Mouse (Mus musculus) CH12.LX (cell line): ENCODE results near the gene Tet3. TPM values are rescaled to one million over a fixed set of nuclear protein-coding genes. Genes with fewer than 3 reads are reported as not detected.

Experiments used
- DNase-seq: peaks from one replicate; pipeline ENCODE4 v3.0.0-alpha.2; 2013; ENCODE audit errors: extremely low read depth
- H3K27ac ChIP-seq: 2 replicates; pipeline ENCODE4 v1.5.1; 2012; ENCODE audit warnings: low read depth, mild to moderate bottlenecking, control low read depth, moderate library complexity; ENCODE audit not compliant: insufficient read depth
- H3K27me3 ChIP-seq: replicated peaks from 2 replicates; pipeline ENCODE3; 2012; ENCODE audit warnings: inconsistent platforms
- H3K36me3 ChIP-seq, 2 experiments: replicated peaks in 1 of 2; 2 replicates each; pipeline versions ENCODE3 to v1.6.1; 2012; ENCODE audit warnings: inconsistent platforms in 1 of 2, low read length in 1 of 2, mild to moderate bottlenecking in 1 of 2, mixed read lengths in 1 of 2, moderate library complexity in 1 of 2; ENCODE audit not compliant: control insufficient read depth in 1 of 2, insufficient read depth in 1 of 2
- H3K4me1 ChIP-seq, 2 experiments: 2 replicates each; pipeline ENCODE4 v1.6.1; 2012; ENCODE audit warnings: inconsistent platforms in 1 of 2, moderate library complexity in 1 of 2; ENCODE audit not compliant: insufficient read depth in 2 of 2, control insufficient read depth in 1 of 2
- H3K4me2 ChIP-seq: 2 replicates; pipeline ENCODE4 v1.6.1; 2012; ENCODE audit warnings: low read depth, mild to moderate bottlenecking, control low read depth; ENCODE audit not compliant: poor library complexity, insufficient read depth, severe bottlenecking
- H3K4me3 ChIP-seq, 3 experiments: fragments of 150-350 bp in 1 of 3; sonication (generic) in 1 of 3; replicated peaks in 1 of 3; 2 replicates each; pipeline versions ENCODE3 to v1.5.1; 2011 to 2012; ENCODE audit warnings: low read depth in 2 of 3, low read length in 2 of 3, mild to moderate bottlenecking in 2 of 3, moderate library complexity in 2 of 3, control low read depth in 1 of 3, improper control_type of control experiment in 1 of 3, inconsistent platforms in 1 of 3, mixed read lengths in 1 of 3; ENCODE audit not compliant: poor library complexity in 1 of 3
- H3K79me2 ChIP-seq: replicated peaks from 2 replicates; pipeline ENCODE4 v1.6.1; 2012; ENCODE audit warnings: mild to moderate bottlenecking, moderate library complexity; ENCODE audit not compliant: control insufficient read depth, poor library complexity, insufficient read depth, severe bottlenecking; ENCODE audit errors: extremely low read depth
- H3K9ac ChIP-seq: 2 replicates; pipeline ENCODE4 v1.6.1; 2012; ENCODE audit warnings: low read depth, mild to moderate bottlenecking, control low read depth, moderate library complexity; ENCODE audit not compliant: insufficient read depth
- H3K9me3 ChIP-seq: replicated peaks from 2 replicates; pipeline ENCODE3; 2012; ENCODE audit warnings: low read length, inconsistent platforms, mixed read lengths
- BHLHE40 ChIP-seq: IDR thresholded peaks from 2 replicates; pipeline ENCODE4 v1.6.1; 2011; ENCODE audit warnings: mild to moderate bottlenecking, low read depth, low read length, improper control_type of control experiment
- CHD1 ChIP-seq: IDR thresholded peaks from 2 replicates; pipeline ENCODE4 v1.6.1; 2012; ENCODE audit warnings: low read depth, low read length, improper control_type of control experiment, inconsistent platforms
- CTCF ChIP-seq, 2 experiments: IDR thresholded peaks in 1 of 2; conservative IDR thresholded peaks in 1 of 2; 2 replicates each; pipeline ENCODE4 v1.5.1; 2011 to 2012; ENCODE audit warnings: low read depth in 2 of 2, low read length in 2 of 2, improper control_type of control experiment in 1 of 2, inconsistent platforms in 1 of 2, mild to moderate bottlenecking in 1 of 2, moderate library complexity in 1 of 2
- E2F4 ChIP-seq: IDR thresholded peaks from 2 replicates; pipeline ENCODE4 v1.6.1; 2011; ENCODE audit warnings: low read depth, low read length, improper control_type of control experiment; ENCODE audit not compliant: insufficient replicate concordance
- ELF1 ChIP-seq: IDR thresholded peaks from 2 replicates; pipeline ENCODE4 v1.6.1; 2014; ENCODE audit warnings: low read depth, mild to moderate bottlenecking, inconsistent platforms, low read length, improper control_type of control experiment
- EP300 ChIP-seq: IDR thresholded peaks from 2 replicates; pipeline ENCODE4 v1.6.1; 2011; ENCODE audit warnings: low read length, improper control_type of control experiment
- ETS1 ChIP-seq: conservative IDR thresholded peaks from 2 replicates; pipeline ENCODE4 v1.6.1; 2012; ENCODE audit warnings: low read depth, mild to moderate bottlenecking, inconsistent platforms, low read length, improper control_type of control experiment, moderate library complexity
- GABPA ChIP-seq: IDR thresholded peaks from 2 replicates; pipeline ENCODE4 v1.6.1; 2012; ENCODE audit warnings: low read depth, low read length, improper control_type of control experiment, inconsistent platforms; ENCODE audit not compliant: insufficient replicate concordance
- HCFC1 ChIP-seq: IDR thresholded peaks from 2 replicates; pipeline ENCODE4 v1.6.1; 2012; ENCODE audit warnings: low read depth, mild to moderate bottlenecking, inconsistent platforms, low read length, improper control_type of control experiment
- IRF4 ChIP-seq: IDR thresholded peaks from 2 replicates; pipeline ENCODE4 v1.6.1; 2014; ENCODE audit warnings: low read depth, mild to moderate bottlenecking, inconsistent platforms, low read length, improper control_type of control experiment
- JUN ChIP-seq: IDR thresholded peaks from 2 replicates; pipeline ENCODE4 v1.6.1; 2011; ENCODE audit warnings: low read depth, mild to moderate bottlenecking, low read length, improper control_type of control experiment, moderate library complexity; ENCODE audit not compliant: insufficient read depth
- JUND ChIP-seq: conservative IDR thresholded peaks from 2 replicates; pipeline ENCODE4 v1.6.1; 2011; ENCODE audit warnings: low read depth, low read length, improper control_type of control experiment
- KAT2A ChIP-seq: IDR thresholded peaks from 2 replicates; pipeline ENCODE4 v1.6.1; 2012; ENCODE audit warnings: low read length, improper control_type of control experiment, inconsistent platforms; ENCODE audit not compliant: insufficient replicate concordance
- MAFK ChIP-seq: IDR thresholded peaks from 2 replicates; pipeline ENCODE4 v1.6.1; 2011; ENCODE audit warnings: low read length, improper control_type of control experiment; ENCODE audit not compliant: insufficient replicate concordance
- MAX ChIP-seq: IDR thresholded peaks from 2 replicates; pipeline ENCODE4 v1.6.1; 2011; ENCODE audit warnings: low read length, improper control_type of control experiment
- MAZ ChIP-seq: IDR thresholded peaks from 2 replicates; pipeline ENCODE4 v1.6.1; 2012; ENCODE audit warnings: low read depth, mild to moderate bottlenecking, inconsistent platforms, low read length, improper control_type of control experiment, moderate library complexity
- MEF2A ChIP-seq: IDR thresholded peaks from 2 replicates; pipeline ENCODE4 v1.6.1; 2014; ENCODE audit warnings: low read depth, mild to moderate bottlenecking, inconsistent platforms, low read length, improper control_type of control experiment, borderline replicate concordance
- MXI1 ChIP-seq: IDR thresholded peaks from 2 replicates; pipeline ENCODE4 v1.6.1; 2011; ENCODE audit warnings: mild to moderate bottlenecking, low read depth, low read length, improper control_type of control experiment
- MYC ChIP-seq: IDR thresholded peaks from 2 replicates; pipeline ENCODE4 v1.6.1; 2011; ENCODE audit warnings: low read depth, mild to moderate bottlenecking, improper control_type of control experiment, low read length
- NRF1 ChIP-seq: IDR thresholded peaks from 2 replicates; pipeline ENCODE4 v1.6.1; 2014; ENCODE audit warnings: low read depth, mild to moderate bottlenecking, inconsistent platforms, low read length, improper control_type of control experiment, moderate library complexity
- PAX5 ChIP-seq: IDR thresholded peaks from 2 replicates; pipeline ENCODE4 v1.6.1; 2012; ENCODE audit warnings: low read length, inconsistent platforms, mixed read lengths
- POLR2A ChIP-seq: IDR thresholded peaks from 2 replicates; pipeline ENCODE4 v1.6.1; 2011; ENCODE audit warnings: low read depth, mild to moderate bottlenecking, improper control_type of control experiment, low read length
- RAD21 ChIP-seq: IDR thresholded peaks from 2 replicates; pipeline ENCODE4 v1.6.1; 2011; ENCODE audit warnings: low read depth, mild to moderate bottlenecking, low read length, improper control_type of control experiment, moderate library complexity
- SIN3A ChIP-seq: IDR thresholded peaks from 2 replicates; pipeline ENCODE4 v1.6.1; 2012; ENCODE audit warnings: low read length, improper control_type of control experiment, inconsistent platforms
- SMC3 ChIP-seq: IDR thresholded peaks from 2 replicates; pipeline ENCODE4 v1.6.1; 2011; ENCODE audit warnings: low read depth, low read length, improper control_type of control experiment
- TBP ChIP-seq: conservative IDR thresholded peaks from 2 replicates; pipeline ENCODE4 v1.6.1; 2011; ENCODE audit warnings: low read depth, low read length, improper control_type of control experiment
- UBTF ChIP-seq: IDR thresholded peaks from 2 replicates; pipeline ENCODE4 v1.6.1; 2012; ENCODE audit warnings: low read depth, mild to moderate bottlenecking, inconsistent platforms, low read length, improper control_type of control experiment, moderate library complexity
- USF1 ChIP-seq: IDR thresholded peaks from 2 replicates; pipeline ENCODE4 v1.6.1; 2014; ENCODE audit warnings: low read depth, mild to moderate bottlenecking, inconsistent platforms, low read length, improper control_type of control experiment
- ZC3H11A ChIP-seq: IDR thresholded peaks from 2 replicates; pipeline ENCODE4 v1.6.1; 2012; ENCODE audit warnings: low read depth, mild to moderate bottlenecking, inconsistent platforms, low read length, improper control_type of control experiment
- ZKSCAN1 ChIP-seq: IDR thresholded peaks from 2 replicates; pipeline ENCODE4 v1.6.1; 2012; ENCODE audit warnings: low read depth, inconsistent platforms, low read length, improper control_type of control experiment, borderline replicate concordance
- ZMIZ1 ChIP-seq: IDR thresholded peaks from 2 replicates; pipeline ENCODE4 v1.6.1; 2012; ENCODE audit warnings: low read depth, mild to moderate bottlenecking, inconsistent platforms, low read length, improper control_type of control experiment
- ZNF384 ChIP-seq: IDR thresholded peaks from 2 replicates; pipeline ENCODE4 v1.6.1; 2012; ENCODE audit warnings: low read depth, low read length, improper control_type of control experiment, inconsistent platforms
- dilution Hi-C: fragments of 300-500 bp; cut with MboI; formaldehyde crosslinking; loops from 2 replicates; pipeline ENCODE4 v1.14.3; 2020; ENCODE audit warnings: low sequenced_read_pairs; ENCODE audit not compliant: extremely low pct_unique_long_range_greater_than_20kb, extremely low pct_ligation_motif_present
- in situ Hi-C: fragments of 300-500 bp; cut with MboI; formaldehyde crosslinking; loops from 3 replicates; pipeline ENCODE4 v1.14.3; 2019; ENCODE audit warnings: low sequenced_read_pairs, low pct_ligation_motif_present, low pct_unique_long_range_greater_than_20kb, mixed read lengths
- polyA plus RNA-seq: library from polyadenylated mRNA; unstranded; fragments of >175 nt; gene quantifications from 2 replicates; pipeline ENCODE4 v1.2.1, GENCODE M21; 2012; ENCODE audit warnings: low read depth; ENCODE audit not compliant: insufficient read length
- total RNA-seq, 2 experiments: library from RNA; depleted of rRNA; stranded (reverse); fragments of 300-350 nt in 1 of 2; fragments of >200 nt in 1 of 2; gene quantifications; 2 replicates each; pipeline ENCODE4 v1.2.3; 2012 to 2014

The Tet3 gene
- total and polyA plus RNA-seq, 3 experiments, result 3.2 to 10.0 (median 8.2) TPM

GRCm38 (mm10) chr6:83322794-83323193, 136.1 kb downstream of the Tet3 start:
- dilution Hi-C loops, result no loop called here
- H3K4me2 ChIP-seq, result peak overlapping the region; percentile 92
- peak overlapping the region; percentile 85 for H3K27ac ChIP-seq
- H3K79me2 ChIP-seq, result peaks cover 32% of the 10 kb centered on the region
- H3K36me3 ChIP-seq, result peaks cover 0 to 2% of the 10 kb centered on the region in 2 experiments
- no peaks in the 10 kb centered on the region for H3K27me3 ChIP-seq
- in situ Hi-C loops, result no loop called here
- no peaks in the 10 kb centered on the region for H3K9me3 ChIP-seq
- no peak for DNase-seq
- 0 out of 2 replicates have a peak, but pooled peaks have one; percentile 4 for TF ChIP-seq POLR2A
- TF ChIP-seq IRF4, result no peak
- TF ChIP-seq CHD1, result no peak
- no peak for TF ChIP-seq USF1
- no peak for TF ChIP-seq GABPA
- TF ChIP-seq HCFC1, result no peak
- no peak for TF ChIP-seq CTCF (conservative IDR thresholded peaks at IDR 0.05 in 1 of 2, IDR thresholded peaks at IDR 0.05 in 1 of 2; ENCODE audit: low read depth in 2 of 2, low read length in 2 of 2)
- TF ChIP-seq UBTF, result no peak
- no peak for TF ChIP-seq BHLHE40
- TF ChIP-seq MXI1, result peak; percentile 32; the same call in 1 of the 2 replicates
- TF ChIP-seq RAD21, result no peak
- TF ChIP-seq TBP, result no peak
- no peak for TF ChIP-seq KAT2A
- TF ChIP-seq MEF2A, result no peak
- peak; percentile 78; the same call in 1 of the 2 replicates for TF ChIP-seq ZNF384
- no peak for TF ChIP-seq E2F4
- TF ChIP-seq SMC3, result no peak
- peak; percentile 84 for TF ChIP-seq ELF1
- no peak for TF ChIP-seq ZMIZ1
- TF ChIP-seq SIN3A, result no peak
- TF ChIP-seq EP300, result no peak
- H3K4me1 ChIP-seq, result peaks cover 10 to 39% of the 10 kb centered on the region in 2 experiments
- H3K9ac ChIP-seq, result peak overlapping the region; percentile 68; the same call in 1 of the 2 replicates
- no peak overlapping the region for H3K4me3 ChIP-seq

DNA sequence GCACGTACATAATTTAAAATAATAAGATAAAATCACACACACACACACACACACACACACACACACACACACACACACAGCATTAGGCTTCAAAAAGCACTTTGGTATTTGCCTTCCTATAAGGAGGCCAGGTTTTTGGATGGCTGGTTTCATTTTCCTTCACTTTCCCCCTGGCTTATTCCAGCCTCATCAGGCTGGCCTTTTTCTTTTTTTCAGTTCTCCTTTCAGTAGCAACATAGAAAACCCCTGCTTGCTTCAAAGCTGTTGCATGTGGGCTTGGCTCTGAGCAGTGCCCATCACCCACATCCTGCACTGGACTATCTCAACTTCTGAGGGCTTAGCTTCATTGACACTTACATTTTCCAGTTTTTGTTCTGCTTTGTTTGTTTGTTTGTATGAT, 137.0 kb downstream of the Tet3 start:
- peak; percentile 78 for DNase-seq
- Histone ChIP-seq H3K79me2 (peaks cover 24% of the 10 kb centered on the region), H3K4me1 (peaks cover 9 to 40% of the 10 kb centered on the region in 2 experiments; a peak in 3 of 4 replicates), H3K36me3 (no peaks in the 10 kb centered on the region), H3K4me2 (peak overlapping the region; percentile 92), H3K27me3 (no peaks in the 10 kb centered on the region), H3K27ac (peak overlapping the region; percentile 61; the same call in 1 of the 2 replicates), H3K9ac (0 out of 2 replicates have a peak overlapping the region, but pooled peaks have one; percentile 37), H3K4me3 (no peak overlapping the region), H3K9me3 (no peaks in the 10 kb centered on the region)
- dilution Hi-C loops (no loop called here), in situ Hi-C loops (no loop called here)
- TF ChIP-seq RAD21, result no peak; the same call in 1 of the 2 replicates
- TF ChIP-seq ZMIZ1, result 0 out of 2 replicates have a peak, but pooled peaks have one; percentile 7
- TF ChIP-seq MAFK, result no peak
- TF ChIP-seq MAX, result peak; percentile 54; the same call in 1 of the 2 replicates
- TF ChIP-seq MYC, result peak; percentile 77
- peak; percentile 56 for TF ChIP-seq BHLHE40
- peak; percentile 93 for TF ChIP-seq EP300
- no peak for TF ChIP-seq GABPA
- no peak for TF ChIP-seq ZKSCAN1
- TF ChIP-seq JUND, result no peak
- TF ChIP-seq MAZ, result no peak
- peak; percentile 68; the same call in 1 of the 2 replicates for TF ChIP-seq ETS1
- TF ChIP-seq MXI1, result peak; percentile 31; the same call in 1 of the 2 replicates
- TF ChIP-seq ZC3H11A, result no peak
- no peak for TF ChIP-seq NRF1
- TF ChIP-seq PAX5, result no peak
- TF ChIP-seq KAT2A, result no peak
- no peak for TF ChIP-seq JUN
- no peak for TF ChIP-seq CTCF (conservative IDR thresholded peaks at IDR 0.05 in 1 of 2, IDR thresholded peaks at IDR 0.05 in 1 of 2; ENCODE audit: low read depth in 2 of 2, low read length in 2 of 2)
- peak; percentile 98 for TF ChIP-seq IRF4
- no peak for TF ChIP-seq UBTF
